Mouse (Mus musculus): ENCODE data around the gene Tmem151a. TPM values are rescaled to one million over a fixed set of nuclear protein-coding genes. Genes with fewer than 3 reads are reported as not detected.

The Tmem151a gene
- polyA plus RNA-seq, 1 experiment from 2014 or later, result 15.8 TPM

DNA sequence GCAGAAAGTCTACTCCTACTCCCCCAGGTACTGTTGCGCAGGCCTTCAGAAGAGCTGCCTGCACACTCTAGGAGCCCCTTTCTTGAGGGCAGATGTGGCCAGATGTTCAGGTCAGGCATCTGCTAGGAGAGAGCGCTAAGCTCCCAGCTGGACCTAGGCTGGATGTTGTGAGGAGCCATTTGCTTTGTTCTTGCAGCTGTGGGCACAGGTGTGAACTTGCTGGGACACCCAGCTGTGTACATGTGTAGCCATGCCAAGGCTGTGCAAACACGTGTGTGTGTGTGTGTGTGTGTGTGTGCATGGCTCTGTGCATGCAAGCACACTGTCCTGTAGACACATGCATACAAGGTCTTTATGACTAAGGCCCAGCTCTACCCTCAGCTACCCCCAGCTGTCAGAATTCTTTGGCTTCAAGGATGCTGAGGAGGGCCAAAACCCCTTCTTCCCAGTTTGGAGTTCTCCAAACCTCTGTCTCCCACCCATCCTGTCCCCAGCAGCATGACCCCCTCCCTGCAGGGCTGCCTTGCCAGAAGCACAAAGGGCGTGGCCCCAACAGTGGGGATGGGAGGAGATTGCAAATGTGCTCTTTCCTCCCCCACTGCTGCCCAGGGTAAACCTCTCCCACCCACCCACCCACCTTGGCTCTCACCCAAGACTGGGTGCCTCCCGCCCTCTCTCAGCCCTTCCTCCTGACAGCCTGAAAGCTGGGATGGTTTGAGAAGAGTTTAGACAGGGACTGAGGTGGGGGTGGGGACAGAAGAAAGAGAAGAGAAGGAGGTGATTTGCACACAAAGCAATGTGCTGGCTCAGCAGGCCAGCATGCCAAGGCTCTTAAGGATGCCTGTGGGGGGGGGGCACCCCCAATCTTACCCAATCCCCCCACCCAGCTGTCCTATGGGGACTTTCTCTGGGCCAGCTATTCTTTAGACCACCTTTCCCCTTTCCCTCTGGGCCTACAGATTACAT is 24.7 kb downstream of the Tmem151a start:
- H3K4me2 ChIP-seq (ENCODE audit: low read length), result no peak overlapping the region

GRCm38 (mm10) chr19:5058801-5059771 is 26.2 kb downstream of the Tmem151a start:
- ATAC-seq, result no peak
- H3K36me3 ChIP-seq (ENCODE audit: control insufficient read depth, insufficient read depth), result no peaks in the 10 kb centered on the region
- H3K27me3 ChIP-seq (replicated peaks; ENCODE audit: control insufficient read depth, insufficient read depth, low read length), result no peaks in the 10 kb centered on the region
- no peaks in the 10 kb centered on the region for H3K9me3 ChIP-seq (ENCODE audit: control insufficient read depth, low read length)
- H3K4me2 ChIP-seq (ENCODE audit: low read length), result no peak overlapping the region
- 17% methylated on average over 10 of the region's 10 CpGs for WGBS
- no peak overlapping the region for H3K4me3 ChIP-seq (replicated peaks; ENCODE audit: low read length)
- peaks cover 10% of the 10 kb centered on the region for H3K4me1 ChIP-seq (replicated peaks; ENCODE audit: control insufficient read depth, insufficient read depth, low read length)
- H3K9ac ChIP-seq (replicated peaks; ENCODE audit: low read depth, low read length), result peak overlapping the region; percentile 35; the same call in 1 of the 2 replicates
- H3K27ac ChIP-seq (ENCODE audit: low read length), result no peak overlapping the region

More for the DNA sequence above, 24.7 kb downstream of the Tmem151a start:
- no peaks in the 10 kb centered on the region for H3K27me3 ChIP-seq (replicated peaks; ENCODE audit: control insufficient read depth, insufficient read depth, low read length)
- no peak overlapping the region for H3K9ac ChIP-seq (replicated peaks; ENCODE audit: low read depth, low read length)
- peaks cover 10% of the 10 kb centered on the region for H3K4me1 ChIP-seq (replicated peaks; ENCODE audit: control insufficient read depth, insufficient read depth, low read length)
- H3K4me3 ChIP-seq (replicated peaks; ENCODE audit: low read length), result no peak overlapping the region
- no peaks in the 10 kb centered on the region for H3K9me3 ChIP-seq (ENCODE audit: control insufficient read depth, low read length)
- ATAC-seq, result peak; percentile 39; the same call in 1 of the 2 replicates
- 37% methylated on average over 5 of the region's 5 CpGs for WGBS
- H3K27ac ChIP-seq (ENCODE audit: low read length), result peak overlapping the region; percentile 44
- no peaks in the 10 kb centered on the region for H3K36me3 ChIP-seq (ENCODE audit: control insufficient read depth, insufficient read depth)

DNA sequence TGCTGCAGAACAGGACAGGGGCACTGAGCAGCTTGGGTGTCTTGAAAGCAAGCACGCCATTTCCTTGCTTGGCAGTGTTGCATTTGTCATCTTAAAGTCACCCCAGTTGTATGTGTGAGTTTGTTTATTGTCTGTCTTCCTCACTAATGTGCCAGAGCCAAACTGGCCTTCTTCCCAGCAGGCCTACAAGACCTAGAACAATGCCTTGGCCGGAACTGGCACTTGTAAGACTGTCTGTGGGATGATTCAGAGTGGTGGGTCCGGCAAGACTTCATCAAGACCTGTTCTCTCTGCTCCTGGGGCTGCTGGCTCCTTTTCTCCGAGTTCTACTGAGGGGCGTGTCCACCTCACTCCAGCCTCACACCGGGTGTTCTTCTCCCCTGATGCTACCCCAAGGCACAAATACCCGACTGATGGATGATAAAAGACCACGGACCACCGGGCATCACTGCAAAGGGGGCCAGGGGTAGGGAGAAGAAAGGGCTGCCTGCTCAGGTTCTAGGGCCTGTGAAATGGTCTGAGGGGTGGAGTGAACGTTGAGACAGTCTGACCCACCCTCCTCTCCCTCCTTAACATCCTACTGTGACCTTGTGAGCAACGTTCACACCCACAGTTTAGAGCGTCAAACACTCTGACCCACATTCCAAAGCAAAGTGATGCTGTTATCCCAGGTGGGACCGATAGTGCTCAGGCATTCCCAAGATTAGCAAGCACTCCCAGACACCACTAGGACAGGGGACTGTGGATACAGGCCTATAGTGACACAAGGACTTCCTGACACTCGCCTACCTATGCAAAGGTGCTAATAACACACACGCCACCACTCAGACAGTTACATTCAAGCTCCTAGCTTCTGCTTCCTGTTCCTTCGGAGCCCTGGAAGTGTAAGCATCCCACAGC is 27.2 kb downstream of the Tmem151a start:
- no peaks in the 10 kb centered on the region for H3K27me3 ChIP-seq (replicated peaks; ENCODE audit: control insufficient read depth, insufficient read depth, low read length)
- 27% methylated on average over 16 of the region's 16 CpGs for WGBS
- H3K4me2 ChIP-seq (ENCODE audit: low read length), result no peak overlapping the region
- ATAC-seq, result no peak
- H3K9me3 ChIP-seq (ENCODE audit: control insufficient read depth, low read length), result no peaks in the 10 kb centered on the region
- H3K36me3 ChIP-seq (ENCODE audit: control insufficient read depth, insufficient read depth), result no peaks in the 10 kb centered on the region
- H3K9ac ChIP-seq (replicated peaks; ENCODE audit: low read depth, low read length), result no peak overlapping the region
- H3K4me1 ChIP-seq (replicated peaks; ENCODE audit: control insufficient read depth, insufficient read depth, low read length), result peaks cover 10% of the 10 kb centered on the region
- H3K27ac ChIP-seq (ENCODE audit: low read length), result no peak overlapping the region
- no peak overlapping the region for H3K4me3 ChIP-seq (replicated peaks; ENCODE audit: low read length)

- Histone ChIP-seq H3K27me3 (replicated peaks; ENCODE audit: control insufficient read depth, insufficient read depth, low read length) (peaks cover 14% of the 10 kb centered on the region), H3K27ac (ENCODE audit: low read length) (no peak overlapping the region), H3K4me1 (replicated peaks; ENCODE audit: control insufficient read depth, insufficient read depth, low read length) (peaks cover 9% of the 10 kb centered on the region), H3K9me3 (ENCODE audit: control insufficient read depth, low read length) (no peaks in the 10 kb centered on the region), H3K4me2 (ENCODE audit: low read length) (no peak overlapping the region), H3K36me3 (ENCODE audit: control insufficient read depth, insufficient read depth) (no peaks in the 10 kb centered on the region), H3K9ac (replicated peaks; ENCODE audit: low read depth, low read length) (no peak overlapping the region), H3K4me3 (replicated peaks; ENCODE audit: low read length) (no peak overlapping the region)
- 11% methylated on average over 6 of the region's 6 CpGs for WGBS
- ATAC-seq, result peak; percentile 29
Observed at GRCm38 (mm10) chr19:5056251-5056650, 29.1 kb downstream of the Tmem151a start.

GRCm38 (mm10) chr19:5053909-5054308 is 31.4 kb downstream of the Tmem151a start:
- ATAC-seq, result no peak
- Histone ChIP-seq H3K4me2 (ENCODE audit: low read length) (no peak overlapping the region), H3K4me3 (replicated peaks; ENCODE audit: low read length) (no peak overlapping the region), H3K27ac (ENCODE audit: low read length) (no peak overlapping the region), H3K9ac (replicated peaks; ENCODE audit: low read depth, low read length) (no peak overlapping the region), H3K27me3 (replicated peaks; ENCODE audit: control insufficient read depth, insufficient read depth, low read length) (peaks cover 23% of the 10 kb centered on the region), H3K4me1 (replicated peaks; ENCODE audit: control insufficient read depth, insufficient read depth, low read length) (peaks cover 4% of the 10 kb centered on the region), H3K36me3 (ENCODE audit: control insufficient read depth, insufficient read depth) (no peaks in the 10 kb centered on the region), H3K9me3 (ENCODE audit: control insufficient read depth, low read length) (no peaks in the 10 kb centered on the region)
- WGBS, result 16% methylated on average over 9 of the region's 9 CpGs

- Histone ChIP-seq H3K9me3 (ENCODE audit: control insufficient read depth, low read length) (no peaks in the 10 kb centered on the region), H3K9ac (replicated peaks; ENCODE audit: low read depth, low read length) (no peak overlapping the region), H3K4me2 (ENCODE audit: low read length) (no peak overlapping the region), H3K4me3 (replicated peaks; ENCODE audit: low read length) (no peak overlapping the region), H3K4me1 (replicated peaks; ENCODE audit: control insufficient read depth, insufficient read depth, low read length) (peaks cover 4% of the 10 kb centered on the region), H3K27ac (ENCODE audit: low read length) (no peak overlapping the region), H3K36me3 (ENCODE audit: control insufficient read depth, insufficient read depth) (no peaks in the 10 kb centered on the region), H3K27me3 (replicated peaks; ENCODE audit: control insufficient read depth, insufficient read depth, low read length) (peaks cover 23% of the 10 kb centered on the region)
- no peak for ATAC-seq
- 62% methylated on average over 17 of the region's 17 CpGs for WGBS
Observed at GRCm38 (mm10) chr19:5052853-5053252, 32.5 kb downstream of the Tmem151a start.

GRCm38 (mm10) chr19:5052166-5052822 is 33.0 kb downstream of the Tmem151a start:
- H3K4me2 ChIP-seq (ENCODE audit: low read length), result no peak overlapping the region
- H3K36me3 ChIP-seq (ENCODE audit: control insufficient read depth, insufficient read depth), result 0 out of 2 replicates have a peak, but pooled peaks cover 3% of the 10 kb centered on the region
- H3K9me3 ChIP-seq (ENCODE audit: control insufficient read depth, low read length), result no peaks in the 10 kb centered on the region
- no peak overlapping the region for H3K4me3 ChIP-seq (replicated peaks; ENCODE audit: low read length)
- peaks cover 4% of the 10 kb centered on the region for H3K4me1 ChIP-seq (replicated peaks; ENCODE audit: control insufficient read depth, insufficient read depth, low read length)
- H3K9ac ChIP-seq (replicated peaks; ENCODE audit: low read depth, low read length), result no peak overlapping the region
- WGBS, result 33% methylated on average over 25 of the region's 25 CpGs
- H3K27me3 ChIP-seq (replicated peaks; ENCODE audit: control insufficient read depth, insufficient read depth, low read length), result peaks cover 23% of the 10 kb centered on the region
- no peak for ATAC-seq
- H3K27ac ChIP-seq (ENCODE audit: low read length), result no peak overlapping the region

DNA sequence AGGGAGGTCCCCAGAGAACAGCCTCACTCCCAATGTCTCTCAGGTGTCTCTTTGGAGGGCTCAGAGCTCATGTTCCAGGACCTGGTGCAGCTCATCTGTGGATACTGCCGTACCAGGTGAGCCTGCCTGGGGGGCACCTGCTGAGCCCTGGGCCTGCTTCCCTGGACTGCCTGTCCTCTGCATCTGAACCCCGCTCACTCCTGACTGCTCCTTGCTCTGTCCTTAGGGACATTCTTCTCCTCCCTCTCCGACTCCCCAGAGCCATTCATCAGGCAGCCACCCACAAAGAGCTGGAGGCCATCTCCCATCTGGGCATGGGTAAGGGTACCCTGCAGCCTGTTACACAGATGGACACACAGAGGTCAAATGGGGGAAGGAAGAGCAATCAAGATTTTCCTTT is 33.8 kb downstream of the Tmem151a start:
- Histone ChIP-seq H3K27ac (ENCODE audit: low read length) (no peak overlapping the region), H3K4me1 (replicated peaks; ENCODE audit: control insufficient read depth, insufficient read depth, low read length) (peaks cover 4% of the 10 kb centered on the region), H3K9ac (replicated peaks; ENCODE audit: low read depth, low read length) (no peak overlapping the region), H3K4me2 (ENCODE audit: low read length) (no peak overlapping the region), H3K9me3 (ENCODE audit: control insufficient read depth, low read length) (no peaks in the 10 kb centered on the region), H3K27me3 (replicated peaks; ENCODE audit: control insufficient read depth, insufficient read depth, low read length) (peaks cover 23% of the 10 kb centered on the region), H3K36me3 (ENCODE audit: control insufficient read depth, insufficient read depth) (0 out of 2 replicates have a peak, but pooled peaks cover 5% of the 10 kb centered on the region), H3K4me3 (replicated peaks; ENCODE audit: low read length) (no peak overlapping the region)
- WGBS, result 41% methylated on average over 3 of the region's 3 CpGs
- ATAC-seq, result no peak

All from forebrain, embryonic 16.5 days (tissue).